Comparison of ENCODE assay signal across 8 mouse cellular contexts in genomic region chr7:25718788-25719417, GRCm38 (mm10). TPM values are rescaled to one million over a fixed set of nuclear protein-coding genes. Genes with fewer than 3 reads are reported as not detected.
DNase-seq lines count a peak whose midpoint lies in the region; ATAC-seq and TF ChIP-seq lines count a peak whose summit lies in the region.

Gene Ccdc97 (minus strand): TSS chr7:25719088.

- 5% methylated on average over 32 of the region's 32 CpGs for WGBS in forebrain, embryonic 12.5 days
- 3% methylated on average over 32 of the region's 32 CpGs for WGBS in heart, postnatal 0 days
- 3% methylated on average over 32 of the region's 32 CpGs for WGBS in liver, embryonic 16.5 days (ENCODE audit: insufficient replicate concordance)
- 5% methylated on average over 32 of the region's 32 CpGs for WGBS in neural tube, embryonic 13.5 days

- H3K36me3 ChIP-seq in E14TG2a.4 (ENCODE audit: insufficient read depth, low read length): peaks cover 79% of the 10 kb centered on the region
- H3K36me3 ChIP-seq in forebrain, embryonic 12.5 days (replicated peaks): peaks cover 59% of the 10 kb centered on the region
- H3K36me3 ChIP-seq in heart, postnatal 0 days (replicated peaks; ENCODE audit: control insufficient read depth, insufficient read depth, low read length): peaks cover 57% of the 10 kb centered on the region
- H3K36me3 ChIP-seq in liver, embryonic 16.5 days (ENCODE audit: control insufficient read depth, insufficient read depth): peaks cover 45% of the 10 kb centered on the region
- peaks cover 63% of the 10 kb centered on the region for H3K36me3 ChIP-seq in neural tube, embryonic 13.5 days
- H3K36me3 ChIP-seq in testis, adult 2 months (ENCODE audit: control insufficient read depth, insufficient read depth, low read length): peaks cover 7% of the 10 kb centered on the region

- peak; percentile 88 for ATAC-seq in forebrain, embryonic 12.5 days (ENCODE audit: low FRiP score)
- ATAC-seq in heart, postnatal 0 days (ENCODE audit: insufficient read depth, low read depth): peak; percentile 87
- peak; percentile 83 for ATAC-seq in liver, embryonic 16.5 days (ENCODE audit: low read depth)
- peak; percentile 89 for ATAC-seq in neural tube, embryonic 13.5 days (ENCODE audit: low read depth)

- DNase-seq in c-Kit-positive CD71-positive TER-119-positive erythroid progenitor cells, embryonic 14.5 days (ENCODE audit: low spot score): peak; percentile 96
- DNase-seq in heart, postnatal 0 days (ENCODE audit: low spot score): peak; percentile 93
- DNase-seq in kidney, postnatal 4 days: peak; percentile 93 to 95

- no peaks in the 10 kb centered on the region for H3K27me3 ChIP-seq in E14TG2a.4 (ENCODE audit: insufficient read depth, low read length)
- no peaks in the 10 kb centered on the region for H3K27me3 ChIP-seq in forebrain, embryonic 12.5 days
- H3K27me3 ChIP-seq in heart, postnatal 0 days (ENCODE audit: control insufficient read depth, insufficient read depth, low read length): no peaks in the 10 kb centered on the region
- no peaks in the 10 kb centered on the region for H3K27me3 ChIP-seq in liver, embryonic 16.5 days (ENCODE audit: control insufficient read depth, insufficient read depth, low read depth, low read length)
- H3K27me3 ChIP-seq in neural tube, embryonic 13.5 days: no peaks in the 10 kb centered on the region
- H3K27me3 ChIP-seq in testis, adult 2 months (ENCODE audit: control insufficient read depth, insufficient read depth, low read length): no peaks in the 10 kb centered on the region

- peak; percentile 85 for TF ChIP-seq POLR2A in testis, adult 2 months (IDR thresholded peaks at IDR 0.05; ENCODE audit: control insufficient read depth, low read depth, low read length)

- H3K9me3 ChIP-seq in E14TG2a.4 (ENCODE audit: low read length): no peaks in the 10 kb centered on the region
- no peaks in the 10 kb centered on the region for H3K9me3 ChIP-seq in forebrain, embryonic 12.5 days
- no peaks in the 10 kb centered on the region for H3K9me3 ChIP-seq in heart, postnatal 0 days (replicated peaks; ENCODE audit: control insufficient read depth, low read length)
- no peaks in the 10 kb centered on the region for H3K9me3 ChIP-seq in liver, embryonic 16.5 days (replicated peaks; ENCODE audit: control insufficient read depth, low read length)
- no peaks in the 10 kb centered on the region for H3K9me3 ChIP-seq in neural tube, embryonic 13.5 days

- peaks cover 68% of the 10 kb centered on the region for H3K4me1 ChIP-seq in E14TG2a.4 (replicated peaks; ENCODE audit: low read depth, low read length)
- H3K4me1 ChIP-seq in forebrain, embryonic 12.5 days: peaks cover 20% of the 10 kb centered on the region
- H3K4me1 ChIP-seq in heart, postnatal 0 days (ENCODE audit: control insufficient read depth, insufficient read depth): peaks cover 18% of the 10 kb centered on the region
- H3K4me1 ChIP-seq in liver, embryonic 16.5 days (ENCODE audit: control insufficient read depth, low read depth, low read length): peaks cover 33% of the 10 kb centered on the region
- H3K4me1 ChIP-seq in neural tube, embryonic 13.5 days (replicated peaks): peaks cover 20% of the 10 kb centered on the region
- H3K4me1 ChIP-seq in testis, adult 2 months (ENCODE audit: control insufficient read depth, insufficient read depth, low read length): peaks cover 5% of the 10 kb centered on the region

- no peak for TF ChIP-seq CTCF in E14TG2a.4 (conservative IDR thresholded peaks at IDR 0.05; ENCODE audit: low read length)
- TF ChIP-seq CTCF in heart, postnatal 0 days (IDR thresholded peaks at IDR 0.05; ENCODE audit: low read depth): no peak
- no peak for TF ChIP-seq CTCF in testis, adult 2 months (IDR thresholded peaks at IDR 0.05; ENCODE audit: control insufficient read depth, insufficient read depth, insufficient replicate concordance, low read depth, low read length)

- peak within 1 kb of the TSS; percentile 89 for H3K4me2 ChIP-seq in forebrain, embryonic 12.5 days
- H3K4me2 ChIP-seq in heart, postnatal 0 days (ENCODE audit: low read depth, low read length): peak within 1 kb of the TSS; percentile 87
- H3K4me2 ChIP-seq in liver, embryonic 16.5 days (ENCODE audit: low read depth, low read length): peak within 1 kb of the TSS; percentile 87
- H3K4me2 ChIP-seq in neural tube, embryonic 13.5 days: peak within 1 kb of the TSS; percentile 91

- H3K9ac ChIP-seq in forebrain, embryonic 12.5 days: peak within 1 kb of the TSS; percentile 69
- peak within 1 kb of the TSS; percentile 71 for H3K9ac ChIP-seq in heart, postnatal 0 days (replicated peaks; ENCODE audit: low read depth, low read length)
- H3K9ac ChIP-seq in liver, embryonic 16.5 days (ENCODE audit: low read depth, low read length): peak within 1 kb of the TSS; percentile 90
- H3K9ac ChIP-seq in neural tube, embryonic 13.5 days: peak within 1 kb of the TSS; percentile 78

- H3K4me3 ChIP-seq in E14TG2a.4 (replicated peaks; ENCODE audit: low read length): peak within 1 kb of the TSS; percentile 87
- peak within 1 kb of the TSS; percentile 71 for H3K4me3 ChIP-seq in forebrain, embryonic 12.5 days (replicated peaks)
- peak within 1 kb of the TSS; percentile 85 for H3K4me3 ChIP-seq in heart, postnatal 0 days (ENCODE audit: low read depth, low read length)
- H3K4me3 ChIP-seq in liver, embryonic 16.5 days (ENCODE audit: low read depth, low read length): peak within 1 kb of the TSS; percentile 90
- peak within 1 kb of the TSS; percentile 77 for H3K4me3 ChIP-seq in neural tube, embryonic 13.5 days
- H3K4me3 ChIP-seq in testis, adult 2 months (ENCODE audit: control insufficient read depth, low read depth, low read length): peak within 1 kb of the TSS; percentile 97

- peak within 1 kb of the TSS; percentile 71 for H3K27ac ChIP-seq in forebrain, embryonic 12.5 days
- H3K27ac ChIP-seq in heart, postnatal 0 days (ENCODE audit: low read depth): peak within 1 kb of the TSS; percentile 93
- H3K27ac ChIP-seq in liver, embryonic 16.5 days (ENCODE audit: low read length): peak within 1 kb of the TSS; percentile 91
- peak within 1 kb of the TSS; percentile 86 for H3K27ac ChIP-seq in neural tube, embryonic 13.5 days (replicated peaks)
- H3K27ac ChIP-seq in testis, adult 2 months (ENCODE audit: control insufficient read depth, insufficient read depth, low read depth, low read length): peak within 1 kb of the TSS; percentile 98

- peak; percentile 7; the same call in 1 of the 2 replicates for TF ChIP-seq EP300 in heart, postnatal 0 days (IDR thresholded peaks at IDR 0.05; ENCODE audit: low read depth)

RNA-seq across cellular contexts. Expression of gene Ccdc97, which starts in this region (rescaled TPM):
- polyA plus RNA-seq in forebrain, embryonic 12.5 days (2016; fragmentation: Nextera tagmentation; extraction: Ambion mirVana): 29.0 and 35.7 TPM in 2 replicates
- 11.6 and 31.6 TPM in 2 replicates for total RNA-seq in heart, postnatal 0 days (2014; rRNA removed; ENCODE audit: low replicate concordance)
- polyA plus RNA-seq in heart, postnatal 0 days (2015; fragmentation: Nextera tagmentation; extraction: Ambion mirVana): 13.3 and 14.7 TPM in 2 replicates
- polyA plus RNA-seq in liver, embryonic 16.5 days (2015; fragmentation: Nextera tagmentation; extraction: Ambion mirVana): 8.5 and 11.9 TPM in 2 replicates
- 33.0 and 38.2 TPM in 2 replicates for polyA plus RNA-seq in neural tube, embryonic 13.5 days (2015; fragmentation: Nextera tagmentation; extraction: Ambion mirVana)
- 73.5 and 74.3 TPM in 2 replicates for polyA plus RNA-seq in testis, adult 2 months (2012; rRNA removed)

Comparison
In these comparisons a context has a peak if more than half of its experiments do, and no peak if none do; other contexts are left out.
1. Peak in every context shown above with its lines: DNase-seq, ATAC-seq, H3K4me3 ChIP-seq and H3K27ac ChIP-seq.